In genomic region chr12:36476476-36476875, GRCm38 (mm10) we compare ENCODE assay signal across 13 mouse cellular contexts.
DNase-seq lines count a peak whose midpoint lies in the region; ATAC-seq lines count a peak whose summit lies in the region.
"Had no signal": no experiment of that assay in that cellular context is flagged by ENCODE, and none has a peak within 500 bp of the region (broad histone marks: within the 10 kb centered on the region; RNA-seq: fewer than 3 reads in every experiment).

No protein-coding gene starts in this region.

- H3K4me2 ChIP-seq in midbrain, embryonic 14.5 days (ENCODE audit: low read length), result no peak overlapping the region
- H3K4me2 ChIP-seq: forebrain, embryonic 13.5 days; midbrain, embryonic 15.5 days had no signal

- ATAC-seq in midbrain, embryonic 14.5 days (ENCODE audit: low FRiP score, low TSS enrichment), result no peak
- ATAC-seq: forebrain, embryonic 13.5 days; midbrain, embryonic 15.5 days had no signal

- no peak overlapping the region for H3K27ac ChIP-seq in midbrain, embryonic 14.5 days (replicated peaks; ENCODE audit: low read depth, low read length)
- H3K27ac ChIP-seq in midbrain, embryonic 10.5 days (replicated peaks), result no peak overlapping the region
- H3K27ac ChIP-seq: forebrain, embryonic 13.5 days; midbrain, embryonic 15.5 days had no signal

- H3K9ac ChIP-seq in midbrain, embryonic 14.5 days (replicated peaks; ENCODE audit: low read length), result no peak overlapping the region
- H3K9ac ChIP-seq: forebrain, embryonic 13.5 days; midbrain, embryonic 15.5 days had no signal

- intact Hi-C loops in left cerebral cortex, postnatal 4 days (cut with DNase I), result no loop called here

- peak; percentile 12 for DNase-seq in midbrain, embryonic 14.5 days
- no peak for DNase-seq in midbrain, embryonic 10.5 days (ENCODE audit: low spot score)
- DNase-seq in embryo, embryonic 11 days, result peak; percentile 39
- peak; percentile 65 for DNase-seq in kidney, adult 9 months
- peak; percentile 14 for DNase-seq in yolk sac, embryonic 10.5 days (ENCODE audit: low spot score)
- no peak for DNase-seq in lung, postnatal 10 days
- no peak for DNase-seq in left cerebral cortex, postnatal 4 days
- DNase-seq: gastrocnemius, postnatal 25 days; lung, adult 18-20 months; spleen, adult 18-20 months; thymus, adult 18-20 months had no signal

- H3K4me3 ChIP-seq in midbrain, embryonic 14.5 days (replicated peaks; ENCODE audit: low read depth, low read length), result no peak overlapping the region
- no peak overlapping the region for H3K4me3 ChIP-seq in midbrain, embryonic 10.5 days
- H3K4me3 ChIP-seq: forebrain, embryonic 13.5 days; midbrain, embryonic 15.5 days had no signal

- H3K27me3 ChIP-seq in midbrain, embryonic 14.5 days (ENCODE audit: control insufficient read depth, insufficient read depth, low read length), result no peaks in the 10 kb centered on the region
- no peaks in the 10 kb centered on the region for H3K27me3 ChIP-seq in midbrain, embryonic 10.5 days (ENCODE audit: low read depth, poor library complexity, severe bottlenecking)
- H3K27me3 ChIP-seq: forebrain, embryonic 13.5 days; midbrain, embryonic 15.5 days had no signal

- H3K9me3 ChIP-seq in midbrain, embryonic 14.5 days (ENCODE audit: control insufficient read depth, low read length), result no peaks in the 10 kb centered on the region
- no peaks in the 10 kb centered on the region for H3K9me3 ChIP-seq in midbrain, embryonic 10.5 days (replicated peaks)
- H3K9me3 ChIP-seq: forebrain, embryonic 13.5 days; midbrain, embryonic 15.5 days had no signal

- no peaks in the 10 kb centered on the region for H3K36me3 ChIP-seq in midbrain, embryonic 14.5 days (ENCODE audit: control insufficient read depth, insufficient read depth, low read length)
- no peaks in the 10 kb centered on the region for H3K36me3 ChIP-seq in midbrain, embryonic 10.5 days
- H3K36me3 ChIP-seq: midbrain, embryonic 15.5 days had no signal

- 74% methylated on average over 5 of the region's 5 CpGs for WGBS in midbrain, embryonic 14.5 days
- 76% methylated on average over 5 of the region's 5 CpGs for WGBS in midbrain, embryonic 10.5 days

- H3K4me1 ChIP-seq in midbrain, embryonic 14.5 days (ENCODE audit: control insufficient read depth, insufficient read depth, low read length), result no peaks in the 10 kb centered on the region
- H3K4me1 ChIP-seq in midbrain, embryonic 10.5 days, result no peaks in the 10 kb centered on the region
- H3K4me1 ChIP-seq: forebrain, embryonic 13.5 days; midbrain, embryonic 15.5 days had no signal

Comparison
In these comparisons a context has a peak if more than half of its experiments do, and no peak if none do; other contexts are left out.
1. DNase-seq: peak in midbrain, embryonic 14.5 days (single experiment), embryo, embryonic 11 days (single experiment), kidney, adult 9 months (single experiment) and yolk sac, embryonic 10.5 days (single experiment); none in midbrain, embryonic 10.5 days (single experiment), lung, postnatal 10 days (single experiment) and left cerebral cortex, postnatal 4 days (single experiment).